Mouse (Mus musculus) hindbrain, embryonic 15.5 days (tissue): ENCODE results near the gene Ankrd23. TPM values are rescaled to one million over a fixed set of nuclear protein-coding genes. Genes with fewer than 3 reads are reported as not detected.

Source experiments
- ATAC-seq: fragments of 200-750 bp; cut with Nextera tagmentation; 2 replicates; pipeline ENCODE4 v1.8.0; 2017; ENCODE audit warnings: low read depth, moderate number of reproducible peaks, moderate TSS enrichment; ENCODE audit not compliant: low FRiP score
- H3K27ac ChIP-seq: fragments of 300-500 bp; sonication (generic); replicated peaks from 2 replicates; pipeline ENCODE4 v1.5.1; 2015; ENCODE audit warnings: mild to moderate bottlenecking, inconsistent platforms
- H3K27me3 ChIP-seq: fragments of 300-500 bp; sonication (generic); 2 replicates; pipeline ENCODE4 v1.6.1; 2015; ENCODE audit warnings: control low read depth, inconsistent platforms
- H3K36me3 ChIP-seq: fragments of 300-500 bp; sonication (generic); 2 replicates; pipeline ENCODE4 v1.6.1; 2015; ENCODE audit warnings: control low read depth, inconsistent platforms
- H3K4me1 ChIP-seq: fragments of 300-500 bp; sonication (generic); replicated peaks from 2 replicates; pipeline ENCODE4 v1.6.1; 2015; ENCODE audit warnings: control low read depth, inconsistent platforms
- H3K4me2 ChIP-seq: fragments of 300-500 bp; sonication (generic); 2 replicates; pipeline ENCODE4 v1.6.1; 2015; ENCODE audit warnings: moderate library complexity, mild to moderate bottlenecking, inconsistent platforms
- H3K4me3 ChIP-seq: fragments of 300-500 bp; sonication (generic); 2 replicates; pipeline ENCODE4 v1.5.1; 2015; ENCODE audit warnings: mild to moderate bottlenecking, inconsistent platforms
- H3K9ac ChIP-seq: fragments of 300-500 bp; sonication (generic); 2 replicates; pipeline ENCODE4 v1.6.1; 2015; ENCODE audit warnings: inconsistent platforms
- H3K9me3 ChIP-seq: fragments of 300-500 bp; sonication (generic); 2 replicates; pipeline ENCODE4 v1.6.1; 2016; ENCODE audit warnings: control low read depth, inconsistent platforms
- WGBS: fragments of 180-500 bp; shearing (Covaris S2); methylation state at CpG from one replicate; pipeline ENCODE4 v1.1.7; 2015; 5-methylcytosine and 5-hydroxymethylcytosine counted together
- polyA plus RNA-seq: library from polyadenylated mRNA; unstranded; fragments of >200 nt; fragmentation: Nextera tagmentation; extraction: Ambion mirVana; gene quantifications from 2 replicates; pipeline ENCODE4 v1.2.1, GENCODE M21; 2015

Gene Ankrd23
- polyA plus RNA-seq, 1 experiment from 2014 or later = 19.6 TPM

GRCm38 (mm10) chr1:36526903-36527302 is 9.8 kb downstream of the Ankrd23 start:
- Histone ChIP-seq H3K4me3 (no peak overlapping the region), H3K4me2 (no peak overlapping the region), H3K9me3 (no peaks in the 10 kb centered on the region), H3K27ac (no peak overlapping the region), H3K9ac (no peak overlapping the region), H3K4me1 (peaks cover 16% of the 10 kb centered on the region), H3K36me3 (peaks cover 37% of the 10 kb centered on the region), H3K27me3 (no peaks in the 10 kb centered on the region)
- no peak for ATAC-seq
- WGBS = 88% methylated on average over 10 of the region's 10 CpGs

GRCm38 (mm10) chr1:36525774-36526173 is 10.9 kb downstream of the Ankrd23 start:
- WGBS = 93% methylated on average over 12 of the region's 12 CpGs
- H3K9ac ChIP-seq = no peak overlapping the region
- H3K4me3 ChIP-seq = no peak overlapping the region
- H3K27me3 ChIP-seq = no peaks in the 10 kb centered on the region
- peaks cover 16% of the 10 kb centered on the region for H3K4me1 ChIP-seq
- H3K27ac ChIP-seq = no peak overlapping the region
- no peak for ATAC-seq
- H3K9me3 ChIP-seq = no peaks in the 10 kb centered on the region
- H3K4me2 ChIP-seq = no peak overlapping the region
- peaks cover 49% of the 10 kb centered on the region for H3K36me3 ChIP-seq

- Histone ChIP-seq H3K36me3 (peaks cover 62% of the 10 kb centered on the region), H3K9ac (no peak overlapping the region), H3K4me2 (no peak overlapping the region), H3K4me1 (peaks cover 16% of the 10 kb centered on the region), H3K9me3 (no peaks in the 10 kb centered on the region), H3K27ac (no peak overlapping the region), H3K4me3 (no peak overlapping the region), H3K27me3 (no peaks in the 10 kb centered on the region)
- WGBS = 79% methylated on average over 5 of the region's 5 CpGs
- ATAC-seq = no peak
Measured at GRCm38 (mm10) chr1:36524058-36524457, 12.6 kb downstream of the Ankrd23 start.

GRCm38 (mm10) chr1:36523332-36524013 is 13.2 kb downstream of the Ankrd23 start:
- no peak overlapping the region for H3K4me3 ChIP-seq
- H3K27me3 ChIP-seq = no peaks in the 10 kb centered on the region
- H3K27ac ChIP-seq = peak overlapping the region; percentile 21
- no peaks in the 10 kb centered on the region for H3K9me3 ChIP-seq
- no peak overlapping the region for H3K9ac ChIP-seq
- no peak overlapping the region for H3K4me2 ChIP-seq
- WGBS = 50% methylated on average over 9 of the region's 9 CpGs
- peak; percentile 61; the same call in 1 of the 2 replicates for ATAC-seq
- peaks cover 14% of the 10 kb centered on the region for H3K4me1 ChIP-seq
- peaks cover 62% of the 10 kb centered on the region for H3K36me3 ChIP-seq

GRCm38 (mm10) chr1:36522210-36522609 is 14.5 kb downstream of the Ankrd23 start:
- Histone ChIP-seq H3K36me3 (peaks cover 62% of the 10 kb centered on the region), H3K27me3 (no peaks in the 10 kb centered on the region), H3K4me2 (no peak overlapping the region), H3K4me3 (no peak overlapping the region), H3K4me1 (peaks cover 4% of the 10 kb centered on the region; the same call in 1 of the 2 replicates), H3K9me3 (no peaks in the 10 kb centered on the region), H3K27ac (no peak overlapping the region), H3K9ac (no peak overlapping the region)
- no peak for ATAC-seq
- 92% methylated on average over 7 of the region's 7 CpGs for WGBS

DNA sequence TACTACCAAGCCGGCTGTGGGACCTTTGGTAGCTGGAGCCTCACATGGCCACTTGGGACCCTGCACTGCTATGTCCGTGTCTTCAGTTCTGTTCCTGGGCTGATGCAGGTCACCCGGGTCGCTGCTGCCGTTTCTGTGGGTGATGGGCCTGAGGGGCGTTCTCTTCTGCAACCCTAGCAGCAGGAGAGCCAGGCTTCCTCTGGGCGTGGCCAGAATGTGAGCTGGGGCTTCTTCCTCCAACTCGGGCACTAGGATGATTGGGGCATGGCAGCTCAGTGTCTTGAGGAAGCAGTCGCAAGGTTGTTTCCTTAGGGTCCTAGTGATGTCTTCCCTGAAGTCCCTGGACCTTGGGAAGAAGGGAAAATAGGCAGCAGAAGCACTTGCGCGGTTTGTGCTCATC is 17.1 kb downstream of the Ankrd23 start:
- Histone ChIP-seq H3K4me1 (peaks cover 22% of the 10 kb centered on the region), H3K9me3 (no peaks in the 10 kb centered on the region), H3K27ac (no peak overlapping the region), H3K9ac (no peak overlapping the region), H3K4me2 (no peak overlapping the region), H3K36me3 (peaks cover 46% of the 10 kb centered on the region), H3K27me3 (no peaks in the 10 kb centered on the region), H3K4me3 (no peak overlapping the region)
- WGBS = 84% methylated on average over 11 of the region's 11 CpGs
- no peak for ATAC-seq

DNA sequence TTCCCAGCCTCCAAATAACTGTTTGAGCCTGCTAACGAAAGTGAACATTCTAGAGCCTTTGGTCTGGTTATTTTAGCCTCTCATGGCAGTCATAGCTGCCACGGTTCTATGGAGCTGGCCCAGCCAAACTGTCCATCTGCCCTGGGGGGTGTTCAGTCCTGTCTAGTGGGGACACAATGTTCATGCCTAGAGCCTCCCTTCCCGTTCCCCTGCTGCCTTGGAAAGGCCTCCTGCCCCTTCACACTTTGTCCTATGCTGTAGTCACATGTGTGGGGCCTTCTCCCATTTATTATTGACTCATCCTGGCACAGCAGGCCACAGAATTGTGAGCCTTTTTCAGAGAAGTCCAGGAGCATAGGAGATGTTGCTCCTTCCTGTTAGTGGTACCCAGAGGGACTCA is 18.4 kb downstream of the Ankrd23 start:
- no peaks in the 10 kb centered on the region for H3K27me3 ChIP-seq
- no peak overlapping the region for H3K27ac ChIP-seq
- no peak overlapping the region for H3K9ac ChIP-seq
- H3K4me2 ChIP-seq = no peak overlapping the region
- WGBS = 82% methylated on average over 3 of the region's 3 CpGs
- H3K4me1 ChIP-seq = peaks cover 35% of the 10 kb centered on the region
- no peak for ATAC-seq
- H3K36me3 ChIP-seq = peaks cover 35% of the 10 kb centered on the region
- no peak overlapping the region for H3K4me3 ChIP-seq
- no peaks in the 10 kb centered on the region for H3K9me3 ChIP-seq

DNA sequence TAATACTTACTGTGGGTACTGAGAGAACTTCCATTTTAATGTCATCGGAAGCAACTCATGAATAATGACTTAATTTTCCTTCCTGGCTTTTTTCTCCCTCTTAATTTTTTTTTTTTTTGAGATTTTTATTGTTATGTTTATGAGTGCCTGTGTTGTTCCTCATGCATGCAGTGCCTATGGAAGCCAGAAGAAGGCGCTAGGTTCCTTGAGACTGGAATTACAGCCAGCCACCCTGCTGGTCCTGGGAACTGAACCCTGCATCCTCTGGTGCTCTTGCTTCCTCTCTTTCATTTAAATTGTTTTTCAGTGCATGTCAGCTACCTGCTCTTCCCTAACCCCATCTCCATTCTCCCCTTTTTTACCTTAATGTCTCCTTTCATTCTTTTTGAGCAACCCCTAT is 23.0 kb downstream of the Ankrd23 start:
- peak overlapping the region; percentile 91; the same call in 1 of the 2 replicates for H3K9ac ChIP-seq
- WGBS = 30% methylated on average over 2 of the region's 2 CpGs

GRCm38 (mm10) chr1:36513310-36513709 is 23.4 kb downstream of the Ankrd23 start:
- Histone ChIP-seq H3K4me3 (peak overlapping the region; percentile 94), H3K27me3 (no peaks in the 10 kb centered on the region), H3K27ac (peak overlapping the region; percentile 98), H3K36me3 (no peaks in the 10 kb centered on the region), H3K4me1 (peaks cover 35% of the 10 kb centered on the region), H3K9me3 (no peaks in the 10 kb centered on the region), H3K9ac (peak overlapping the region; percentile 91), H3K4me2 (peak overlapping the region; percentile 68)
- 0% methylated on average over 1 of the region's 1 CpGs for WGBS
- ATAC-seq = no peak

More for the DNA sequence above, 23.0 kb downstream of the Ankrd23 start:
- Histone ChIP-seq H3K4me1 (peaks cover 35% of the 10 kb centered on the region), H3K27ac (no peak overlapping the region; the same call in 1 of the 2 replicates), H3K4me3 (peak overlapping the region; percentile 94), H3K27me3 (no peaks in the 10 kb centered on the region), H3K36me3 (no peaks in the 10 kb centered on the region), H3K9me3 (no peaks in the 10 kb centered on the region), H3K4me2 (peak overlapping the region; percentile 68)
- no peak for ATAC-seq

DNA sequence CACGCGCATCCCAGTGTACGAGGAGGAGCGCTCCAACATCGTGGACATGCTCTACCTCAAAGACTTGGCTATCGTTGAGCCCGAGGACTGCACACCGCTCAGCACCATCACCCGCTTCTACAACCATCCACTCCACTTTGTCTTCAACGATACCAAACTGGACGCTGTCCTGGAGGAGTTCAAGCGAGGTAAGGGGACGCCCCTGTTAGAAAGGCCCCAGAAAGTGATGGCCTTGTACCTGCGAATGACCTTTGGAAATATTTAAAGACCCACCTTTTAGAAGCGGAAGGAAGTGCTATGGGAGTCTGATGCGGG is 23.8 kb downstream of the Ankrd23 start:
- Histone ChIP-seq H3K27ac (peak overlapping the region; percentile 98), H3K4me3 (peak overlapping the region; percentile 94), H3K9ac (peak overlapping the region; percentile 91), H3K36me3 (no peaks in the 10 kb centered on the region), H3K9me3 (no peaks in the 10 kb centered on the region), H3K4me2 (peak overlapping the region; percentile 68), H3K27me3 (no peaks in the 10 kb centered on the region), H3K4me1 (peaks cover 35% of the 10 kb centered on the region)
- WGBS = 1% methylated on average over 16 of the region's 16 CpGs
- ATAC-seq = no peak

DNA sequence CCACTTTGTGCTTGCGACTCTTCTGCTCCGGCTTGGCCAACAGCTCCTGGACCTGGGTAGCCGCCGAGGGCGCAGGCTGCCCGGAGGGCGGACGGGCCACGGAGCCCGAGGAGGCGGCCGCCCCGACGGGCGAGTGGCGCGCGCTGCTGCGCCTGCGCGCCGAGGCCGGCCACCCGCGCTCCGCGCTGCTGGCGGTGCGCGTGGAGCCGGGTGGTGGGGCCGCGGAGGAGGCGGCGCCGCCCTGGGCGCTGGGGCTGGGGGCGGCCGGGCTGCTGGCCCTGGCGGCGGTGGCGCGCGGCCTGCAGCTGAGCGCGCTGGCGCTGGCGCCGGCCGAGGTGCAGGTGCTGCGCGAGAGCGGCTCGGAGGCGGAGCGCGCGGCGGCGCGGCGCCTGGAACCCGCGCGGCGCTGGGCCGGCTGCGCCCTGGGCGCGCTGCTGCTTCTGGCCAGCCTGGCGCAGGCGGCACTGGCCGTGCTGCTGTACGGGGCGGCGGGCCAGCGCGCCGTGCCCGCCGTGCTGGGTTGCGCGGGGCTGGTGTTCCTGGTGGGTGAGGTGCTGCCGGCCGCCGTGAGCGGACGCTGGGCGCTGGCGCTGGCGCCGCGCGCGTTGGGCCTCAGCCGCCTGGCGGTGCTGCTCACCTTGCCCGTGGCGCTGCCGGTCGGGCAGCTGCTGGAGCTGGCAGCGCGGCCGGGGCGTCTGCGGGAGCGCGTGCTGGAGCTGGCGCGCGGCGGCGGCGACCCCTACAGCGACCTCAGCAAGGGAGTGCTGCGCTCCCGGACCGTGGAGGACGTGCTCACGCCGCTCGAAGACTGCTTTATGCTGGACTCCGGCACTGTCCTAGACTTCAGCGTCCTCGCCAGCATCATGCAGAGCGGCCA is 24.4 kb downstream of the Ankrd23 start:
- ATAC-seq = peak; percentile 76
- no peaks in the 10 kb centered on the region for H3K27me3 ChIP-seq

DNA sequence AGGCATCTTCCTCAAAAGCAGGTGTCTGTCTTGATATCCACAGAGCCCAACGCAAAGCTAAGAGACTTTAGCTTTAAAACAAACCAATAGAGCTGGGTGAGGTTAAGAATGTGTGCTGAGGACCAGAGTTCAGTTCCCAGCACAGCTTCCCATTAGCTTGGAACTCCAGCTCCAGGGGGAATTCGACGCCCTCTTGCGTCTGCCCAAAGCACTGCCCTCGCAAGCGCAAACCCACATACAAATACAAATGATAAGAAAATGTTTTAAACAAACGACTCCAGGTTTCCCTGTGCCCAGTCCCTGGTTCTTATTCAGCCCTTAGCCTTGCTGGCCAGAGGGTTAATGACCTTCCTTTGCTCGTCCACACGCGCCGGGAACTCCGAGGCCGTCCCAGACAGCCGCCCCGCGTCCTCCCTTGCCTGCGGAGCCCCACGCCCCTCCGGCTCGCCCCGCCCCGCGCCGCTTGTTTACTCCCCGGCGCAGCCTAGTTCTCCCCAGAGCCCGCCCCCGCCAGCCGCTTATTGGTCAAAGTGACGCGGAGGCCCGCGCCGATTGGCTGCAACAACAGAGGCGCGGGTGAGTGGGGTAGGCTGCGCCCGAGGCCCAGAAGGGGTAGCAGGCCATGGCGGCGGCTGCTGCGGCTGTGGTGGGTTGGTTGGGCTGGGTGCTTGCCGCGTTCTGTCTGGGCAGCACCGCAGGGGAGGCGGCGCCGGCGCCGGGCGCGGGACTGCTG is 25.2 kb downstream of the Ankrd23 start, which contains the start of gene Cnnm3:
Gene Cnnm3 (plus strand): TSS at position 579 of the 733 bp plus-strand sequence.
- Histone ChIP-seq H3K4me1 (peaks cover 34% of the 10 kb centered on the region), H3K4me2 (peak within 1 kb of the TSS; percentile 68), H3K9ac (peak within 1 kb of the TSS; percentile 91), H3K36me3 (no peaks in the 10 kb centered on the region), H3K27me3 (no peaks in the 10 kb centered on the region), H3K27ac (peak within 1 kb of the TSS; percentile 98), H3K4me3 (peak within 1 kb of the TSS; percentile 94), H3K9me3 (no peaks in the 10 kb centered on the region)
- WGBS = 1% methylated on average over 51 of the region's 51 CpGs
- ATAC-seq = peak; percentile 97

More for the DNA sequence above, 24.4 kb downstream of the Ankrd23 start:
- WGBS = under 1% methylated on average over 110 of the region's 126 CpGs
- H3K36me3 ChIP-seq = no peaks in the 10 kb centered on the region
- H3K4me3 ChIP-seq = peak overlapping the region; percentile 94
- H3K4me1 ChIP-seq = peaks cover 35% of the 10 kb centered on the region
- H3K9me3 ChIP-seq = no peaks in the 10 kb centered on the region
- peak overlapping the region; percentile 91 for H3K9ac ChIP-seq
- H3K27ac ChIP-seq = peak overlapping the region; percentile 98
- H3K4me2 ChIP-seq = peak overlapping the region; percentile 68
